Mouse (Mus musculus): Measurements from ENCODE around the gene Plxdc1.

- TF ChIP-seq CTCF (IDR thresholded peaks at IDR 0.05; ENCODE audit: low read depth) (no peak), EP300 (optimal IDR thresholded peaks at IDR 0.05) (no peak)
These were observed 73.1 kb downstream of the Plxdc1 start for GRCm38 (mm10) chr11:97913111-97913510.

Measured in stomach, postnatal 0 days (tissue).